Mouse (Mus musculus): ENCODE measurements at regions not wholly inside any gene's neighbourhood (a gene's known extent, or its start where the extent isn't known, plus 50 kb on each side); places are given as distances from the start of the nearest gene placed in this dataset.

DNA sequence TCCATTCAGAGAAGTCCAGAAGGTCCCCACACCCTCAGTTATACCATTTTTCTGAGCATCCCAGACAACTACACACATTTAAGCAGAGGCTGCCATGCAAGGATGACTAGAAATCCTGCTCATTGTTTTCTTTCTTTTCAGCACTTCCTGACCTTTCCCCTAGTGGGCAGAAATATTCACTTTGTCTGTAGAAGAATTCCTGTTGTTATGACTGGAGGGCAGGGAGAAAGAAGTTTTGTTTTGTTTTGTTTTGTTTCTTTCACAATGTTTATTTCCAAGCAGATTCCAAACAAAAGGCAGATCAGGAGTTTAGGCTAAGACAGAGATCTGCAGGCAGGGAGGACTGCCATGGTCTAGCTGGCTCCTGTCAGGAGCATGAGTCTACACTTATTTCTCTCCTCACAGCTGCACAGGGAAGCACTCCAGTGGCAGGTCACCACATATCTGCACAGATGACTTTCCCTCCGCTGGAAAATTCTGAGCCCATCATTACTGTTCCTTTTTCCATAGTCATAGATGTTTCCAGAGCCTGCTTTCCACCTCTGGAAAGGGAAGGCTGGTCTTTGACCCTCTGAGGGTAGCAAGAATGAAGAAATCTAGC is 182.5 kb upstream of the Dyrk2 start:
- no peak overlapping the region for H3K4me2 ChIP-seq
- no peak overlapping the region for H3K27ac ChIP-seq
- ATAC-seq (ENCODE audit: low read depth) (no peak), DNase-seq (no peak)
- H3K27me3 ChIP-seq, result no peaks in the 10 kb centered on the region
- H3K4me1 ChIP-seq (replicated peaks), result peaks cover 8% of the 10 kb centered on the region
- H3K4me3 ChIP-seq (replicated peaks), result no peak overlapping the region
- 57% methylated on average over 1 of the region's 1 CpGs for WGBS (ENCODE audit: insufficient replicate concordance)
- no peaks in the 10 kb centered on the region for H3K36me3 ChIP-seq
- H3K9ac ChIP-seq, result no peak overlapping the region
- no peaks in the 10 kb centered on the region for H3K9me3 ChIP-seq (replicated peaks)

DNA sequence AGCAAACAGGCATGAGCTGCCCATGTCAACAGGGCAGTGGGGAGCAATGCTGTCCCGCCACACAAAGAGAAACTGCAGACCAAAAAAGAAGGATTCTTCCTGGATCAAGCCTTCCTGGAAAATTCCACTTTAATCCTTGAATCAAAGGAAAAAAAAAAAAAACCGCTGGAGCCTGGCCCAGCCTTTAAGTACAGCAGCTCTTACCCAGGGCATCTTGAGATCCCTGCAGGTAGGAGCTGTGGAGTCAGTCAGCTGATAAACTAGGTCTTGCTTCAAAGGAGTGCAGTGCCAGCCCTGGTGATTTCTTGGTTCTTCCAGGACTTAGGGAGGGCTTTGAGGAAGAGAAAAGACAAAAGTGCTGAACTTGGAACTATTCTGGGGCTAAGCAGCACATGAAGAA is 181.6 kb upstream of the Dyrk2 start:
- no peaks in the 10 kb centered on the region for H3K27me3 ChIP-seq
- DNase-seq, result no peak
- H3K27ac ChIP-seq, result no peak overlapping the region
- no peak overlapping the region for H3K9ac ChIP-seq
- no peaks in the 10 kb centered on the region for H3K36me3 ChIP-seq
- no peak overlapping the region for H3K4me3 ChIP-seq (replicated peaks)
- H3K4me1 ChIP-seq (replicated peaks), result peaks cover 8% of the 10 kb centered on the region
- no peak overlapping the region for H3K4me2 ChIP-seq
- no peak for ATAC-seq (ENCODE audit: low read depth)
- no peaks in the 10 kb centered on the region for H3K9me3 ChIP-seq (replicated peaks)
- 67% methylated on average over 2 of the region's 2 CpGs for WGBS (ENCODE audit: insufficient replicate concordance)

DNA sequence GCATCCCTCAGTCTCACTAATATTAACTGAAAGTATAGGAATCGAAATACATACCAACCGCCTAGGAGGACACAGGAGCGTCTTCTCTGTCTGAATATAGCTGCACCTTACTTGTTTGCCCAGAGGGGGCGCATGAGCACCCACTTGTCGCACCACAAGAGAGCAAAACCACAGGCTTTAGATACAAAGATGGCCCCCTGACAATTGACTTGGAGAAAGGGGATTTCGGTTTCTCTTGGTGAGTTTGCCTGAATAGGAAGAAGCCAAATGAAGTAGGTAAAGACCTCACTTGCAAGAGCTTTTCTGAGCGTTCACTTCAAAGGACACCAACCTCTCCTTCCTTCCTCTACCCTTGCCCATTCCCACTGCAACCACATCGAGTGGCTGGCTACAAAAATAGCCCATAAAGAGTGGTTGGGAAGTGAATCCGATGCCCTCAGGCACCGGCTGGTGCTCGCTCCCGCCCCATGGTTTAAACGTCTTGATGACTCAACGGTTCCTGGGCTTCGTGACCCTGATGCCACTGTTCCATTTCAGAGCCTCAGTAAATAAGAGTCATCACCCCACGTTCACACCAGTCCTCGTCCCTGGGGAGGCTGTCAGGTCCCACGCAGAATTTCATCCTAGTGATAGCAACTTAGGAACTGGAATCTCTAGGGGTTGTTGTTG is 180.1 kb upstream of the Dyrk2 start:
- no peak for ATAC-seq (ENCODE audit: low read depth)
- Histone ChIP-seq H3K27me3 (no peaks in the 10 kb centered on the region), H3K4me2 (no peak overlapping the region), H3K9ac (no peak overlapping the region), H3K9me3 (replicated peaks) (no peaks in the 10 kb centered on the region), H3K4me3 (replicated peaks) (no peak overlapping the region), H3K27ac (no peak overlapping the region), H3K4me1 (replicated peaks) (peaks cover 8% of the 10 kb centered on the region), H3K36me3 (no peaks in the 10 kb centered on the region)
- WGBS (ENCODE audit: insufficient replicate concordance), result 32% methylated on average over 18 of the region's 18 CpGs
- peak; percentile 21 for DNase-seq

DNA sequence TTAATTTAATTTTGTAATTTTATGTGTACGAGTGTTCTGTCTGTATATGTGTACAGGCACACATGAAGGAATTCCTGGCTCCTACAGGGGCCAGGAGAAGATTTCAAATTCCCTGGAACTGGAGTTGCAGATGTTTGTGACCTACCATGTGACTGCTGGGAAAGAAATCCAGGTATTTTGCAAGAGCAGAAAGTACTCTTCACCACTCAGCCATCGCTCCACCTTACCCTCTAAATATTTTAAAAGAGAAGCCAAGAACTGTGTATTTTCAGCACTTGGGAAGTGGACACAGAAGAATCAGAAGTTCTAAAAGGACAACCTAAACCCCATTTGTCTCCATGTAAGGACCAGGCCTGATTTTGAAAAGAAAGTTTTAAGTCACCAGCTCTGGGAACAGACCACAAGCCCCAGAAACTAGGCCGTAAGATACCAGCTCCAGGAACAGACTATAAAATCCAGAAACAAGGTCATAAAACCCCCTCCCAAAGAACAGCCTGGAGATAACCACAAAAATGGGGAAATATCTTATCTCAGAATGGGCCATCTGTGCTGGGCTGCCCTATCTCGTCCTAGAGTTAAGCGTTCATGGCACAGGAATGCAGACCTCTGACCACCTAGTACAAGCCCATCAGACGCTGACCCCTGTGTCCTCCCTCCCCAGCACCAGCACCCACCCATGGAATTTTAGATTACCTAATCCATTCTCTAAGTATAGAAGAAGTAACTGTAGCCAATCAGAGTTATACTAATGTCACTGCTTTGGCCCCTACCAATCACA is 178.8 kb upstream of the Dyrk2 start:
- Histone ChIP-seq H3K9ac (no peak overlapping the region), H3K4me1 (replicated peaks) (peaks cover 8% of the 10 kb centered on the region), H3K9me3 (replicated peaks) (no peaks in the 10 kb centered on the region), H3K4me2 (no peak overlapping the region), H3K4me3 (replicated peaks) (no peak overlapping the region), H3K36me3 (no peaks in the 10 kb centered on the region), H3K27ac (no peak overlapping the region), H3K27me3 (no peaks in the 10 kb centered on the region)
- 35% methylated on average over 6 of the region's 6 CpGs for WGBS (ENCODE audit: insufficient replicate concordance)
- DNase-seq, result no peak
- ATAC-seq (ENCODE audit: low read depth), result no peak

DNA sequence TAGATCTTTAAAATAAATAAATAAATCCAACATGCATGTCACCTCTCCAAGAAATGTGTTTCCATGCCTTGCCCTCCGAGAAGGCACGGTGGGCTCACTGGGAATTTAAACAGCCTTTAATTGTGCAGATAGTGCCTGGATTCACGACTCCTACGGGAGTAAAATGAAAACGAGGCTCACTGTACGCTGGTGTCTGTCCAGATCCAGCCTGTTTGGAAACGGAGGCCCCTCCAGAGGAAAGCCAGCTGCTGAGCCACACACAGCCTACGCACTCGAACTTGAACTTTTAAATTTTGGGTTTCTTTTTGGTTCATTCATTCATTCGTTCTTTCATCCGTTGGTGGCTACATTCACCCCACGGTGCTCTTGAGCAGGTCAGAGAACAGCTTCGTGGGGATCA is 175.1 kb upstream of the Dyrk2 start:
- ATAC-seq (ENCODE audit: low read depth), result no peak
- WGBS (ENCODE audit: insufficient replicate concordance), result 77% methylated on average over 13 of the region's 13 CpGs
- H3K27ac ChIP-seq, result no peak overlapping the region
- no peaks in the 10 kb centered on the region for H3K36me3 ChIP-seq
- no peak overlapping the region for H3K9ac ChIP-seq
- H3K27me3 ChIP-seq, result no peaks in the 10 kb centered on the region
- no peak overlapping the region for H3K4me2 ChIP-seq
- peaks cover 8% of the 10 kb centered on the region for H3K4me1 ChIP-seq (replicated peaks)
- H3K4me3 ChIP-seq (replicated peaks), result no peak overlapping the region
- H3K9me3 ChIP-seq (replicated peaks), result no peaks in the 10 kb centered on the region
- DNase-seq, result no peak

DNA sequence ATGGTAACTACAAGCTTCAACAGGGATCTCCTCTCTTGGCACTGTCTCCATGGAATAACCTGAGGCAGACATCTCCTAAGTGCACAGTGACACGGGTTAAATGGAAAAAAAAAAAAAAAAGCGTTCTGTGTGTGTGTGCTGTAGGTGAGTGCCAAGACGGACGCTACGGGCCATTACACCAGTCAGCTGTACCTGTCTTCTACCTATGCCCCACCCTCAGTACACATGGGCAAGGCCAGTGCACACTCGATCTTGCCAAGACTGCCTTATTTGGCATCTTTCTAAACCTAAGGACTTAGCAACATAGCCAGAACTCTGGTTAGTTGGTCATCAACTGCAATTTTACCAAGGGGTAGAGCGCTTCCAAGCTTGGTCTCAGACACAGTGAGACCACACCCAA is 173.1 kb upstream of the Dyrk2 start:
- no peak overlapping the region for H3K27ac ChIP-seq
- H3K4me1 ChIP-seq (replicated peaks), result 0 out of 2 replicates have a peak, but pooled peaks cover 3% of the 10 kb centered on the region
- H3K36me3 ChIP-seq, result no peaks in the 10 kb centered on the region
- no peak for DNase-seq
- H3K9me3 ChIP-seq (replicated peaks), result no peaks in the 10 kb centered on the region
- H3K4me3 ChIP-seq (replicated peaks), result no peak overlapping the region
- H3K27me3 ChIP-seq, result no peaks in the 10 kb centered on the region
- 78% methylated on average over 7 of the region's 7 CpGs for WGBS (ENCODE audit: insufficient replicate concordance)
- ATAC-seq (ENCODE audit: low read depth), result no peak
- no peak overlapping the region for H3K9ac ChIP-seq
- no peak overlapping the region for H3K4me2 ChIP-seq

DNA sequence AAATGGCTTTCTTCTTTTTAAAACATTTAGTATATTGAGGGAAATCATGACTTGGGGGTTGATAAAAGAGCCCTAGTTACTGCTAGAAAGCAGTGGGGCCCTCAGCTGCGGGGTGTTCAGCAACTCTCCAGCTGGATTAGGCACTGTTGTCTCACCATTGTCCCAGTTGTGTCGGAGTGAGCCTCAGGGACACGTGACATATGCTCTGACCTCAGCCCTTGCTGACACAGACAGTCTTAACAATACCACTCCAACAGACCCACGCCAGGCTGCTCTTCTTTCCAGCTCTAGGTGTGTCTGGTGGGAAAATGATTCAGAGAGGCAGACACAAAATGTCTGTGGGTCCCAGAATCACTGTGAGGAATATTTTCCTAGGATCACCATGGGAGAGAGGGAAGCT is 170.2 kb upstream of the Dyrk2 start:
- H3K4me3 ChIP-seq (replicated peaks), result no peak overlapping the region
- H3K4me2 ChIP-seq, result no peak overlapping the region
- H3K27ac ChIP-seq, result no peak overlapping the region
- no peaks in the 10 kb centered on the region for H3K9me3 ChIP-seq (replicated peaks)
- DNase-seq (no peak), ATAC-seq (ENCODE audit: low read depth) (no peak)
- H3K4me1 ChIP-seq (replicated peaks), result 0 out of 2 replicates have a peak, but pooled peaks cover 3% of the 10 kb centered on the region
- no peaks in the 10 kb centered on the region for H3K27me3 ChIP-seq
- 18% methylated on average over 4 of the region's 4 CpGs for WGBS (ENCODE audit: insufficient replicate concordance)
- no peak overlapping the region for H3K9ac ChIP-seq
- H3K36me3 ChIP-seq, result no peaks in the 10 kb centered on the region

DNA sequence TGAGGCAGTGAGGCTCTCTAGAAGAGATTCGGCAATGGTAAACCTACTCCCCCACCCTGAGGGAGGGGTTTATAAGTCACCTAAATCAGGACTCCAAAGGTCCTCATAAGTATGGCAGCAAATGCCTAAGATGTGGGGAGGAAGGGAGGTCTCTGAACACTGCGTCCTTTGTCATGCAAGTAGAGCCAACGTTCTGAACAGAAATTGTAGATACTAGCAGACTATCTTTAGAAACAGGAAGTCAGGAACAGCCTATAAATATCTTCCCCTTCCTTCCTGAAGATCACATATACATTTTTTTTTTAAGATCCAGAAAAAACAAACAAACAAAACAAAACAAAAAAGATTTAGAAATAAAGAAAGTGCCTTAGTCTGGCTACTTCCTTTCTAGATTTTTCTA is 169.7 kb upstream of the Dyrk2 start:
- ATAC-seq (ENCODE audit: low read depth), result no peak
- 11% methylated on average over 3 of the region's 3 CpGs for WGBS (ENCODE audit: insufficient replicate concordance)
- no peaks in the 10 kb centered on the region for H3K9me3 ChIP-seq (replicated peaks)
- H3K27ac ChIP-seq, result no peak overlapping the region
- H3K4me2 ChIP-seq, result no peak overlapping the region
- no peak overlapping the region for H3K9ac ChIP-seq
- 0 out of 2 replicates have a peak, but pooled peaks cover 3% of the 10 kb centered on the region for H3K4me1 ChIP-seq (replicated peaks)
- no peak for DNase-seq
- H3K27me3 ChIP-seq, result no peaks in the 10 kb centered on the region
- no peak overlapping the region for H3K4me3 ChIP-seq (replicated peaks)
- no peaks in the 10 kb centered on the region for H3K36me3 ChIP-seq

DNA sequence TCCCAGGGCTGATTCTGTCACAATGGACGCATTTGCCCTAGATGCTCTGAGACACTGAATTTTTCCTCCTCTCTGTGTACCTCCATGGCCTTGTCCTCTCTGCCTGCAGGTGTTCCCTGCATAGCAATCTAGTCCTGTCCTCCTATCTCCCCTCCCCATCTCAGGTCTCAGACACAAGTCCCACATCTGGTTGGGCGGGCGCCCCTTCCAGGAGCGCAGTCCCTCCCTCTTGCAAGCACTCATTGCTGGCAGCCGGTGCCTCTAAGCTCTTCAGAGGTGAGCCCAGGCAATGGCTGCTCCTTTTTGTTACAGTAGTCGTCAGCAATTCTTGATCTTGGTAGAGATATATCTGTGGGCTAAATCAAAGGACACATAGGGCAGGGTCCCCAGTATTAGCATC is 169.0 kb upstream of the Dyrk2 start:
- H3K27me3 ChIP-seq, result no peaks in the 10 kb centered on the region
- H3K27ac ChIP-seq, result no peak overlapping the region
- H3K4me2 ChIP-seq, result no peak overlapping the region
- H3K9me3 ChIP-seq (replicated peaks), result no peaks in the 10 kb centered on the region
- H3K36me3 ChIP-seq, result no peaks in the 10 kb centered on the region
- H3K4me3 ChIP-seq (replicated peaks), result no peak overlapping the region
- ATAC-seq (ENCODE audit: low read depth), result no peak
- no peak overlapping the region for H3K9ac ChIP-seq
- 69% methylated on average over 6 of the region's 6 CpGs for WGBS (ENCODE audit: insufficient replicate concordance)
- DNase-seq, result no peak
- 0 out of 2 replicates have a peak, but pooled peaks cover 3% of the 10 kb centered on the region for H3K4me1 ChIP-seq (replicated peaks)

DNA sequence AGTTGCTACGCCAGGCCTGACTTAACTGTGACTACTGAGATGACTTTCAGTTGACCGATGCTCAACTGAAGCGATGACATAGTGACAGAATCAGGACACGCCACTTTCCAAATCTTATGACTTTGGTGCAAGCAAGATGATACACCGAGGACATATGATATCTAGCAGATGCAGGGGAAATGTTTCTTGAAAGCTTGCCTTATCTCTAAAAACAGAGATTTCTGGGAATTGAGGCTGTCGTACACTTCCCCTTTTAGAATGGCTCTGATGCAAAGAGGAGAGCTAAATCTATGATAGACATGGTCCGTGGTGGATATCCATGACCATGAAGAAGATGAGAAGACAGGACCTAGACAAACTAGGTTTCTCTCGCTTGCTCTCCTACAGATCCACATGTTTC is 167.8 kb upstream of the Dyrk2 start:
- Histone ChIP-seq H3K36me3 (no peaks in the 10 kb centered on the region), H3K4me1 (replicated peaks) (0 out of 2 replicates have a peak, but pooled peaks cover 3% of the 10 kb centered on the region), H3K9ac (no peak overlapping the region), H3K27ac (no peak overlapping the region), H3K4me3 (replicated peaks) (no peak overlapping the region), H3K9me3 (replicated peaks) (no peaks in the 10 kb centered on the region), H3K27me3 (no peaks in the 10 kb centered on the region), H3K4me2 (no peak overlapping the region)
- DNase-seq (no peak), ATAC-seq (ENCODE audit: low read depth) (no peak)
- WGBS (ENCODE audit: insufficient replicate concordance), result 32% methylated on average over 8 of the region's 8 CpGs

DNA sequence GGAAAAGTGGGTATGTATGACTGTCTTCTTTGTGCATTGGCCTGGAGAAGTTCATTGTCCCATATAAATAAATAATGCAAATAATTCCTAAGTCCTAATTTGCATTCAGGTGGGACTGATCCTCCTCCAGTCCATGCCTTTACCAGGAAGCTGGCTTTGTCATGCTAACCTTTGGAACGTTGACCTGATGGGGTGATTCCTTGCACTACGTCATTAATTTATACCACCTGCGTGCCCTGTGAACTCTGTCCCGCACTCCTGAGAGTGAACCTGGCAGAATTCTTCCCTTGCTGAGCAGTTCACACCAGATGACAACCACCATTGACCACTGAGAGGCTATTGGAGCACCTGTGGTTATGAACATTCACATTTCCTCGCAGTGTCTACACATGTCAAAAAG is 165.9 kb upstream of the Dyrk2 start:
- DNase-seq, result no peak
- H3K27me3 ChIP-seq, result no peaks in the 10 kb centered on the region
- 0 out of 2 replicates have a peak, but pooled peaks cover 3% of the 10 kb centered on the region for H3K4me1 ChIP-seq (replicated peaks)
- 69% methylated on average over 5 of the region's 5 CpGs for WGBS (ENCODE audit: insufficient replicate concordance)
- H3K27ac ChIP-seq, result no peak overlapping the region
- no peak for ATAC-seq (ENCODE audit: low read depth)
- no peak overlapping the region for H3K4me3 ChIP-seq (replicated peaks)
- no peaks in the 10 kb centered on the region for H3K9me3 ChIP-seq (replicated peaks)
- no peak overlapping the region for H3K9ac ChIP-seq
- H3K36me3 ChIP-seq, result no peaks in the 10 kb centered on the region
- no peak overlapping the region for H3K4me2 ChIP-seq

Measured in liver, embryonic 13.5 days (tissue).